Mouse (Mus musculus) embryo, embryonic 9.5 days (tissue): ENCODE data around the gene Dok7.

Experiments
- DNase-seq: peaks from one replicate; pipeline ENCODE4 v3.0.0-alpha.2; 2017; ENCODE audit errors: extremely low spot score

Dok7 gene

GRCm38 (mm10) chr5:35057582-35057981, 1.0 kb downstream of the Dok7 start:
- DNase-seq: no peak

DNA sequence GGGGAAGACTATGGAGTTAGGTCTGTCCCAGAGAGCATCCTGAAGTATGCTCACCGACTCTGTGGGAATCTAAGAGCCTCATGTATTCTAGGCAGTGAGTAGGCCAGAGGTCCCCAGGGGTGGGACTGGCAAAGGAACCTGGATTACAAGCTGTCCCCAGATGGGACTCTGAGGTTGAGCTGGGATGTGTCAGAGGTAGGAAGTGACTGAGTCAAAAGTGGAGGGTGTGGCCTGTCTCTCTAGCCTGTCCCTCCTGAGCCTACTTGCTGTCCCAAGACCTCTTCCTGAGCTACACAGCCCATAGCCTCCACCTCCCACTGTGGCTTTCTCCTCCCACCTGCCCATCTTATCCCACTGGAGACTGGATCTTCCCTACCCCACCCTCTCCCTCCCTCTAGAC, 1.6 kb downstream of the Dok7 start:
- DNase-seq: no peak

DNA sequence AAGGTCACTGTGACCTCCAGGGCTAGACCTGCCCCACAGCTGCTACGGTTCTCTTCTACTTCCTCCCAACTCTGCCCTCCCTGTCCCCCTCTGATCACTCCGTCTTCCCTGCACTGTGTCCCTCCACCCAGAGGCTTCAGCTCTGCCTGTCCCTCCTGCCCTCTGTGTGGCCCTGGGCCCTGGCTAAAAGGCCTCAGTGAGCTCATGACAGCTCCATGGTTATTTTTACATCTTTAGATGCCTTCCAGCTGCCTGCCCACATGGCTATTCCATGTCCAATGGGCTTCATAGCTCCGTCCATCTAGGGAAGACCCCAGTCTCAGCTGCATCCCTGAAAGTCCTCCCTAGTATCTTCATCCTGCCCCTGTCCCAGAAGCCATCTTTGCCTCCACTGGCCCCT, 3.5 kb downstream of the Dok7 start:
- no peak for DNase-seq

- DNase-seq: no peak
Observed at GRCm38 (mm10) chr5:35069841-35070240, 13.3 kb downstream of the Dok7 start.

DNA sequence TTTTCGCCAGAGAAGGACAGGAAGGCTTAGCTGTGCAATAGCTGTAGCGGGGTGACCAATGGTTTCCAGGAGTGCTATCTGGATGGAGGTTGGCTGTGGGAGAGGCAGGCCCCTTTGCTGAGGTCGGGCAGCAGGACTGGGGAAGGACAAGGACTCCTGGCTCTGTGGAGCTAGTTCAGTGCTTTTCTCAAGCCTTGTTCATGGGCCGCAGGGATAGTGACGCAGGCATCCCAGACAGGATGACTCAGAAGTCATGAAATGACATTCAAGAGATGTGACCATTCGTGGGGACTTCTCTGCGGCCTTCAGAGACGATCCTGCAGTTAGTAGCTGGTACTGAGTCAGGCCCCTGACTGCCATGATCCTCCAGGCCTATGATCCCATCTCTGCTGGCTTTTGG, 13.7 kb downstream of the Dok7 start:
- no peak for DNase-seq

DNA sequence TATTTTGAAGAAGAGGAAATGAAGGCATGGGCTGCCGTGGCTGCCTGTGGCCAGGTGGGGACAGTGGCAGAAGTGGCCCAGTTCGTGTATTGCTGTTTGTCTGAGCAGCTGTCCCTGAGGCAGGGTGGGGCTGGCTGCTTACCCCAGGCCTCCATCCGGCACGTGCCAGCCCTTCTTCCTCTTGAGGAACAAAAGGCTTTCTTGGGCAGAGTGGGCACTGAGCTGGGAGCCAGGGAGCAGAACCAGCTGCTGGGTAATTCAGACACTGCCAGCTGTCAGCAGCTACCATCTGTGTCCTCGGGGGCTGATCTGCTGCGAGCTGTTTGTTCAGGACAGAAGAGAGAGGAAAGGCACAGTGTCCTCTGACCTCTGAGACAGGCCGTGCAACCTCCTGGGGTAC, 14.4 kb downstream of the Dok7 start:
- no peak for DNase-seq

GRCm38 (mm10) chr5:35071855-35072254, 15.3 kb downstream of the Dok7 start:
- DNase-seq: no peak

- DNase-seq: no peak
Observed at GRCm38 (mm10) chr5:35073235-35073634, 16.7 kb downstream of the Dok7 start.

DNA sequence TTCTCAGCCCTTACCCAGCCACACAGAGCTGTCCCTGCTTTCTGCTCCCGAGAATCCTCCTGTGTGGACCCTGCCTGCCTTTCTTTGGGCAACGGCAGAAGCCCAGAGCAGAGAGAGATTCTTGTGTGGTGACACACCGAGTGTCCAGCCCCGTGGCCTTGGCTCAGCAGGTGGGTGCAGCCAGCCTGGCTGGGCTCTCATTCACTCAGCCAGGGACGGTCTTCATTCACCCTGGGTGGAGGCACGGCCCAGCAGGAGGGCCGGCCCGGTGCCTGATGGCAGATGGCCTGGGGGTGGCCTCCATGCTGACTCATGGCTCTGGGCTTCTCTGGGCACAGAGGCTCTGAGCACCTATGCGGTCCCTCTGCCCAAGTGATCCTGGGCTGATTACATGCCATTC, 17.4 kb downstream of the Dok7 start:
- DNase-seq: no peak

- DNase-seq: no peak
Observed at GRCm38 (mm10) chr5:35076369-35076768, 19.8 kb downstream of the Dok7 start.

GRCm38 (mm10) chr5:35079101-35079500, 22.5 kb downstream of the Dok7 start:
- DNase-seq: no peak

GRCm38 (mm10) chr5:35084913-35085312, 28.3 kb downstream of the Dok7 start:
- DNase-seq: no peak

GRCm38 (mm10) chr5:35088785-35089613, 32.4 kb downstream of the Dok7 start:
- DNase-seq: peak; percentile 70

- no peak for DNase-seq
Observed at GRCm38 (mm10) chr5:35089614-35089963, 33.0 kb downstream of the Dok7 start.

DNA sequence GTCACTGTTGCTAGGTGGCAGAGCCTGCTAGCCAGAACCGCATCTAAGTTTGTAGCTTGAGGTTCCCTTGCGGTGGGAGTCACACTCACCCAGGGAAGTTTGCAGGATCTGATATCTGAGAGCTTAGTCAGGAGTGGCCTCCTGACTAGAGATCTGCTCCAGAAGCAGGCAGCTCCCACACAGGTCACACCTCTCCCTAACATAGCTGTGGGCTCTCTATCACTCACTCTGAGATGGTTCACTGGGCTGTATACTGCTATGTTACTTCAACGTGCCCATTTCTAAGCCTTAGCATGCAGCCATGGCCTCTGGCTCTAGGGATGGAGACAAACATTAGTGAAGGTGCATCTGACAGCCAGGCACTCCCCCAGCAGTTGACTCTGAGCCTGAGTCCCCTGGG, 35.1 kb downstream of the Dok7 start:
- DNase-seq: no peak

GRCm38 (mm10) chr5:35103086-35103485, 46.5 kb downstream of the Dok7 start:
- DNase-seq: no peak

GRCm38 (mm10) chr5:35103528-35103927, 47.0 kb downstream of the Dok7 start:
- DNase-seq: no peak

- DNase-seq: no peak
Observed at GRCm38 (mm10) chr5:35104183-35104959, 47.8 kb downstream of the Dok7 start.

DNA sequence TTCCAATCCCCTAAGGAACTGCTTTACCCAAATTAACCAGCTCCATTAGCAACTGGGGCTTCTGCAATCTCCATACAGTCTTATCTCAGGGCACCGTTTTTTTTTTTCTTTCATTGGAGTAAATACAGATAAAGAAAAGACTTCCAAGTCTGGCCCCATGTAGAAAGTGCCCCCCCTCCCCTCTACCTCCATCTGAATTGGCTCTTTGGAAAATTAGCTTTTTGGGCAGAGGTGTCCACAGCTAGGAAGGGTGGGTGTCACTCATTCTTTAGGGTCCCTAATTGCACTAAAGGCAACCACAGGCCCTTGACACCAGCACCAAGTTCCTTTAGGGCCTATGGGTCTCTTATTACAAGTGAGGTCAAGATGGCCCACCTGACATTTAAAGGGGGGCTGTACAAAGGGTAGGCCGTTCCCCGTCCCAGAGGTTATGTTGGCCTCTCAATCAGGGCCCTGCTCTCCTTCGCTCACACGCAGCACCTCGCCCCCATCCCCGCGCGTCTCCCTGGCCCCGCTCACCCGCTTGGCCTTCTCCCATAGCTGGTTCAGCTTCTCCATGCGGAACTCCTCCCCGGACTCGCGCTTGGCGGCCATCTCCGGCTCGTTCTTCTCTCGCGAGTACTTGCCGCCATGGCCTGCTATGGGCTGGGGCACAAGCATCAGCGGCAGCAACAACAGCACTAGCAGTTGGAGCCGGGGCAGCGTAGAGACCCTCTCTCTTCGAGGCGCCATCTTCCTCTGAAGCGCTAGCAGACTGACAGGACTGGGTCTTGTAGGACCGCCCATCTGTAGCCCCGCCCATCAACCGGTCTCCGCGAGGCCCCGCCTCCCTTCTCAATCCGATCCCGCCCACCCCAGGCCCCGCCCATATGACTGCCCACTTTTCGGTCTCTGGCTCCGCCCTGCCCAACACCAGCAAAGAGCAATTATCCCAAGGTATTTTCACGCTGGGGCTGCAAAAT, 48.7 kb downstream of the Dok7 start, which contains the start of gene Lrpap1:
Gene Lrpap1, minus strand, starts transcription at position 807 of the 962 bp plus-strand sequence.
- DNase-seq: peak; percentile 99

- no peak for DNase-seq
Observed at GRCm38 (mm10) chr5:35105922-35106298, 49.3 kb downstream of the Dok7 start.

DNA sequence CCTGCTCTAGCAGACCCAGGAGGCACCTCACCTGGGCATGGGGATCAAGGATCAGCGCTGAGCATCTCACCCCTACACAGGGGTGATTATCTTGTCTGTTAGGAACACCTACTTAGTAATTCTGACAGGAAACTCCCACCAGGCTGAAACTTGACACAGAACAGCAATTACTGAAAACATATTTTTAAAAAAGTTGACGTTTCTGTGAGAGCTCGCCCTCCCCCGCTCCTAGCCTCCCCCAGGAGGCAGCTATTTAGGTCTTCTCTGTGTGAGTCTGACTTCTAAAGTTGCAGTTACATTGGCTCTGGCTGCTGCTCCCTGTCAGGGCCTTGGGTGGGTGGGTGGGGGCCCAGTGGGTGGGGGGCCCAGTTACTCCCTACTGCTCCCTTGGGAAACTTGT, 55.9 kb downstream of the Dok7 start:
- no peak for DNase-seq

GRCm38 (mm10) chr5:35116002-35116401, 59.4 kb downstream of the Dok7 start:
- no peak for DNase-seq
